Mouse (Mus musculus) erythroblast, adult 5-6 weeks (primary cell): Measurements from ENCODE around the gene Mief1. TPM values are rescaled to one million over a fixed set of nuclear protein-coding genes. Genes with fewer than 3 reads are reported as not detected.

Source experiments
- ATAC-seq: replicated peaks from 2 replicates; pipeline ENCODE4 v1.8.0; 2016; ENCODE audit warnings: moderate number of reproducible peaks, mild to moderate bottlenecking, moderate TSS enrichment, inconsistent platforms; ENCODE audit not compliant: poor library complexity, low FRiP score, severe bottlenecking
- total RNA-seq, 2 experiments: library from RNA; stranded (forward) in 1 of 2; stranded (reverse) in 1 of 2; fragments of 150-400 nt in 1 of 2; fragments of 200-764, 138-1000 nt in 1 of 2; gene quantifications; 2 replicates each; pipeline versions ENCODE4 v1.2.3 to v1.2.4; 2015 to 2017; ENCODE audit warnings: low replicate concordance in 2 of 2

The Mief1 gene
- total RNA-seq (2015; ENCODE audit: low replicate concordance) (6.5 and 7.7 TPM in 2 replicates), total RNA-seq (2017; ENCODE audit: low replicate concordance) (17.8 and 18.8 TPM in 2 replicates)

- ATAC-seq: peak; percentile 95
Measured at GRCm38 (mm10) chr15:80233733-80234509, at the start of gene Mief1. TSS of gene Mief1 (plus strand) at chr15:80234018.

GRCm38 (mm10) chr15:80188927-80189326 lies 44.9 kb upstream of the Mief1 start:
- no peak for ATAC-seq

- no peak for ATAC-seq
Measured at GRCm38 (mm10) chr15:80190075-80190474, 43.7 kb upstream of the Mief1 start.

- no peak for ATAC-seq
Measured at GRCm38 (mm10) chr15:80191585-80192245, 42.1 kb upstream of the Mief1 start.

GRCm38 (mm10) chr15:80192246-80192585 lies 41.6 kb upstream of the Mief1 start:
- ATAC-seq: no peak

- no peak for ATAC-seq
Measured at GRCm38 (mm10) chr15:80192847-80193246, 41.0 kb upstream of the Mief1 start.

GRCm38 (mm10) chr15:80199556-80199955 lies 34.3 kb upstream of the Mief1 start:
- ATAC-seq: no peak

GRCm38 (mm10) chr15:80202111-80202775 lies 31.6 kb upstream of the Mief1 start:
- no peak for ATAC-seq

GRCm38 (mm10) chr15:80203406-80203805 lies 30.4 kb upstream of the Mief1 start:
- ATAC-seq: no peak

GRCm38 (mm10) chr15:80206057-80206565 lies 27.7 kb upstream of the Mief1 start:
- no peak for ATAC-seq

- no peak for ATAC-seq
Measured at GRCm38 (mm10) chr15:80208446-80208845, 25.4 kb upstream of the Mief1 start.

GRCm38 (mm10) chr15:80213688-80214087 lies 20.1 kb upstream of the Mief1 start:
- ATAC-seq: no peak

GRCm38 (mm10) chr15:80215716-80216479 lies 17.9 kb upstream of the Mief1 start:
- ATAC-seq: no peak

GRCm38 (mm10) chr15:80216480-80216820 lies 17.4 kb upstream of the Mief1 start:
- no peak for ATAC-seq

GRCm38 (mm10) chr15:80217476-80217875 lies 16.3 kb upstream of the Mief1 start:
- no peak for ATAC-seq

GRCm38 (mm10) chr15:80219211-80219610 lies 14.6 kb upstream of the Mief1 start:
- ATAC-seq: no peak

GRCm38 (mm10) chr15:80219705-80220657 lies 13.8 kb upstream of the Mief1 start:
- ATAC-seq: no peak

- ATAC-seq: no peak
Measured at GRCm38 (mm10) chr15:80221031-80221430, 12.8 kb upstream of the Mief1 start.

- no peak for ATAC-seq
Measured at GRCm38 (mm10) chr15:80223751-80224150, 10.1 kb upstream of the Mief1 start.
